In genomic region chr4:152138497-152139260, GRCm38 (mm10) we compare ENCODE assay signal across 1 mouse cellular context.
TF ChIP-seq lines count a peak whose summit lies in the region.

No protein-coding gene starts in this region.

TF ChIP-seq in myocyte, 11 proteins besides CTCF, POLR2A, EP300 and RAD21 (continued from another document):
- TF ChIP-seq MYOG (IDR thresholded peaks at IDR 0.05; ENCODE audit: control insufficient read depth in 1 of 3, insufficient read depth in 1 of 3, insufficient read length in 2 of 3, low read depth in 2 of 3) (peak in 1 of 3 experiments; percentile 1), E2F4 (IDR thresholded peaks at IDR 0.05; ENCODE audit: insufficient read depth) (no peak), POLR2AphosphoS2 (IDR thresholded peaks at IDR 0.05; ENCODE audit: insufficient read length, low read depth) (no peak), MYOD1 (IDR thresholded peaks at IDR 0.05; ENCODE audit: control insufficient read depth in 1 of 3, insufficient read length in 2 of 3, low read depth in 2 of 3) (peak in 1 of 3 experiments; percentile 36), MAX (IDR thresholded peaks at IDR 0.05; ENCODE audit: low read depth) (no peak), TCF12 (IDR thresholded peaks at IDR 0.05; ENCODE audit: insufficient read depth, poor library complexity, severe bottlenecking) (no peak), USF1 (IDR thresholded peaks at IDR 0.05; ENCODE audit: low read depth) (no peak), REST (IDR thresholded peaks at IDR 0.05; ENCODE audit: insufficient read depth, insufficient read length) (no peak), CEBPB (IDR thresholded peaks at IDR 0.05; ENCODE audit: insufficient read depth, poor library complexity, severe bottlenecking) (no peak), TCF3 (IDR thresholded peaks at IDR 0.05; ENCODE audit: insufficient read length, low read depth) (no peak)
